8 mouse cellular contexts compared by ENCODE assay signal in genomic region chr9:44249181-44250146, GRCm38 (mm10). TPM values are rescaled to one million over a fixed set of nuclear protein-coding genes. Genes with fewer than 3 reads are reported as not detected.
DNase-seq lines count a peak whose midpoint lies in the region; ATAC-seq and TF ChIP-seq lines count a peak whose summit lies in the region.

No protein-coding gene starts in this region.

- peak; percentile 82 to 90 for DNase-seq in adrenal gland, postnatal 36 days
- peak; percentile 63 to 69 for DNase-seq in layer of hippocampus, adult 8-10 months (ENCODE audit: low spot score in 2 of 2)
- peak; percentile 71 for DNase-seq in lung, postnatal 0 days (ENCODE audit: low spot score)
- DNase-seq in ovary, postnatal 36 days (ENCODE audit: low spot score): peak; percentile 73
- peak; percentile 87 to 90 for DNase-seq in thymus, postnatal 36 days

- no peak overlapping the region for H3K9ac ChIP-seq in ES-Bruce4 (ENCODE audit: low read depth, poor library complexity, severe bottlenecking)
- no peak overlapping the region for H3K9ac ChIP-seq in forebrain, embryonic 15.5 days (replicated peaks)
- no peak overlapping the region for H3K9ac ChIP-seq in lung, postnatal 0 days (replicated peaks; ENCODE audit: low read depth)

- peak; percentile 62 for TF ChIP-seq CTCF in ES-Bruce4 (IDR thresholded peaks at IDR 0.05; ENCODE audit: low read depth, low read length)
- TF ChIP-seq CTCF in lung, postnatal 0 days (IDR thresholded peaks at IDR 0.05): peak; percentile 80

- H3K4me1 ChIP-seq in ES-Bruce4 (ENCODE audit: control insufficient read depth, insufficient read depth, low read length): peaks cover 2% of the 10 kb centered on the region
- peaks cover 27% of the 10 kb centered on the region for H3K4me1 ChIP-seq in forebrain, embryonic 15.5 days
- H3K4me1 ChIP-seq in lung, postnatal 0 days (ENCODE audit: insufficient read depth, low read depth, low read length): no peaks in the 10 kb centered on the region

- 0 out of 2 replicates have a peak, but pooled peaks have one; percentile 11 for TF ChIP-seq EP300 in ES-Bruce4 (IDR thresholded peaks at IDR 0.05; ENCODE audit: insufficient read depth, low read depth, low read length)
- TF ChIP-seq EP300 in lung, postnatal 0 days (IDR thresholded peaks at IDR 0.05): no peak

- no peak overlapping the region for H3K27ac ChIP-seq in ES-Bruce4 (ENCODE audit: insufficient read depth, low read length)
- H3K27ac ChIP-seq in forebrain, embryonic 15.5 days (replicated peaks): no peak overlapping the region
- H3K27ac ChIP-seq in lung, postnatal 0 days (ENCODE audit: low read length): no peak overlapping the region

- no peaks in the 10 kb centered on the region for H3K36me3 ChIP-seq in ES-Bruce4 (ENCODE audit: control insufficient read depth, insufficient read depth, low read length, poor library complexity, severe bottlenecking)
- H3K36me3 ChIP-seq in forebrain, embryonic 15.5 days: no peaks in the 10 kb centered on the region
- peaks cover 5% of the 10 kb centered on the region; the same call in 1 of the 2 replicates for H3K36me3 ChIP-seq in lung, postnatal 0 days (ENCODE audit: insufficient read depth, low read length)

- peak; percentile 64; the same call in 1 of the 2 replicates for ATAC-seq in forebrain, embryonic 15.5 days (replicated peaks)
- ATAC-seq in hematopoietic stem cell, adult 5-6 weeks (replicated peaks in 1 of 2; ENCODE audit: insufficient read depth in 1 of 2, low FRiP score in 2 of 2, low TSS enrichment in 1 of 2, low read depth in 1 of 2, poor library complexity in 2 of 2, severe bottlenecking in 2 of 2): peak; percentile 85 to 89
- peak; percentile 89 for ATAC-seq in lung, postnatal 0 days

- no peaks in the 10 kb centered on the region for H3K27me3 ChIP-seq in ES-Bruce4 (ENCODE audit: control insufficient read depth, insufficient read depth, low read length, poor library complexity, severe bottlenecking)
- no peaks in the 10 kb centered on the region for H3K27me3 ChIP-seq in forebrain, embryonic 15.5 days
- no peaks in the 10 kb centered on the region for H3K27me3 ChIP-seq in lung, postnatal 0 days (replicated peaks; ENCODE audit: insufficient read depth, low read length)

- no peak overlapping the region for H3K4me2 ChIP-seq in forebrain, embryonic 15.5 days (replicated peaks)
- 0 out of 2 replicates have a peak overlapping the region, but pooled peaks have one; percentile 14 for H3K4me2 ChIP-seq in lung, postnatal 0 days (replicated peaks; ENCODE audit: low read depth, low read length)

- no peaks in the 10 kb centered on the region for H3K9me3 ChIP-seq in ES-Bruce4 (replicated peaks; ENCODE audit: control insufficient read depth, insufficient read depth, low read length, poor library complexity, severe bottlenecking)
- H3K9me3 ChIP-seq in forebrain, embryonic 15.5 days: no peaks in the 10 kb centered on the region
- H3K9me3 ChIP-seq in lung, postnatal 0 days (ENCODE audit: low read length): no peaks in the 10 kb centered on the region

- peak overlapping the region; percentile 6; the same call in 1 of the 2 replicates for H3K4me3 ChIP-seq in ES-Bruce4 (ENCODE audit: low read depth, low read length)
- no peak overlapping the region for H3K4me3 ChIP-seq in forebrain, embryonic 15.5 days
- H3K4me3 ChIP-seq in lung, postnatal 0 days (ENCODE audit: low read depth, low read length): no peak overlapping the region

- 46% methylated on average over 26 of the region's 26 CpGs for WGBS in forebrain, embryonic 15.5 days
- 42% methylated on average over 26 of the region's 26 CpGs for WGBS in lung, postnatal 0 days

- TF ChIP-seq POLR2A in ES-Bruce4 (IDR thresholded peaks at IDR 0.05; ENCODE audit: insufficient read depth, low read length): no peak

RNA-seq across cellular contexts. Expression of gene Pdzd3, which starts 1.8 kb away (rescaled TPM):
- not detected in 2 replicates for polyA plus RNA-seq in ES-Bruce4 (2011; ENCODE audit: insufficient read depth, insufficient read length, low read depth, missing spikeins)
- not detected for total RNA-seq in adrenal gland, postnatal 36 days (2021)
- 0.59 and 0.61 TPM in 2 replicates for polyA plus RNA-seq in forebrain, embryonic 15.5 days (2015; fragmentation: Nextera tagmentation; extraction: Ambion mirVana)
- 0.35 TPM in 1 of 2 replicates, not detected in the other for total RNA-seq in hematopoietic stem cell, adult 5-6 weeks (2017)
- 1 to 10 TPM in 3 of 4 experiments, under 1 TPM in 1; 0.49 to 2.0 (median 1.1) TPM for total RNA-seq in layer of hippocampus, adult 8-10 months (2022)
- polyA plus RNA-seq in lung, postnatal 0 days (2015; fragmentation: Nextera tagmentation; extraction: Ambion mirVana): 0.13 TPM in 1 of 2 replicates, not detected in the other

RNA-seq across cellular contexts. Expression of gene Ccdc153, which starts 9.0 kb away (rescaled TPM):
- not detected in 2 replicates for polyA plus RNA-seq in ES-Bruce4 (2011; ENCODE audit: insufficient read depth, insufficient read length, low read depth, missing spikeins)
- total RNA-seq in adrenal gland, postnatal 36 days (2021): 1 to 10 TPM; 2.3 to 3.3 TPM
- 0.32 TPM in 1 of 2 replicates, not detected in the other for polyA plus RNA-seq in forebrain, embryonic 15.5 days (2015; fragmentation: Nextera tagmentation; extraction: Ambion mirVana)
- not detected in 2 replicates for total RNA-seq in hematopoietic stem cell, adult 5-6 weeks (2017)
- total RNA-seq in layer of hippocampus, adult 8-10 months (2022): 10 to 100 TPM in 1 of 4 experiments, 1 to 10 TPM in 3; 2.4 to 10.2 (median 4.0) TPM
- 59.6 and 60.0 TPM in 2 replicates for polyA plus RNA-seq in lung, postnatal 0 days (2015; fragmentation: Nextera tagmentation; extraction: Ambion mirVana)

RNA-seq across cellular contexts. Expression of gene Cbl, which starts 15.6 kb away (rescaled TPM):
- polyA plus RNA-seq in ES-Bruce4 (2011; ENCODE audit: insufficient read depth, insufficient read length, low read depth, missing spikeins): 58.8 and 62.0 TPM in 2 replicates
- 10 to 100 TPM; 28.9 to 40.5 TPM for total RNA-seq in adrenal gland, postnatal 36 days (2021)
- 25.7 and 26.4 TPM in 2 replicates for polyA plus RNA-seq in forebrain, embryonic 15.5 days (2015; fragmentation: Nextera tagmentation; extraction: Ambion mirVana)
- 19.6 and 35.0 TPM in 2 replicates for total RNA-seq in hematopoietic stem cell, adult 5-6 weeks (2017)
- total RNA-seq in layer of hippocampus, adult 8-10 months (2022): 10 to 100 TPM; 58.7 to 75.3 (median 65.0) TPM
- polyA plus RNA-seq in lung, postnatal 0 days (2015; fragmentation: Nextera tagmentation; extraction: Ambion mirVana): 6.8 and 9.3 TPM in 2 replicates

RNA-seq across cellular contexts. Expression of gene Nlrx1, which starts 18.9 kb away (rescaled TPM):
- polyA plus RNA-seq in ES-Bruce4 (2011; ENCODE audit: insufficient read depth, insufficient read length, low read depth, missing spikeins): 1.6 and 2.3 TPM in 2 replicates
- total RNA-seq in adrenal gland, postnatal 36 days (2021): 10 to 100 TPM; 14.9 to 32.2 TPM
- 4.5 and 5.2 TPM in 2 replicates for polyA plus RNA-seq in forebrain, embryonic 15.5 days (2015; fragmentation: Nextera tagmentation; extraction: Ambion mirVana)
- 2.1 and 6.6 TPM in 2 replicates for total RNA-seq in hematopoietic stem cell, adult 5-6 weeks (2017)
- total RNA-seq in layer of hippocampus, adult 8-10 months (2022): 10 to 100 TPM in 3 of 4 experiments, 1 to 10 TPM in 1; 8.7 to 13.1 (median 10.5) TPM
- 9.4 and 10.1 TPM in 2 replicates for polyA plus RNA-seq in lung, postnatal 0 days (2015; fragmentation: Nextera tagmentation; extraction: Ambion mirVana)

RNA-seq across cellular contexts. Expression of gene Abcg4, which starts 39.0 kb away (rescaled TPM):
- polyA plus RNA-seq in ES-Bruce4 (2011; ENCODE audit: insufficient read depth, insufficient read length, low read depth, missing spikeins): 0.62 and 1.3 TPM in 2 replicates
- 10 to 100 TPM; 28.2 to 32.6 TPM for total RNA-seq in adrenal gland, postnatal 36 days (2021)
- polyA plus RNA-seq in forebrain, embryonic 15.5 days (2015; fragmentation: Nextera tagmentation; extraction: Ambion mirVana): 14.2 and 15.6 TPM in 2 replicates
- total RNA-seq in hematopoietic stem cell, adult 5-6 weeks (2017): 0.99 and 2.5 TPM in 2 replicates
- total RNA-seq in layer of hippocampus, adult 8-10 months (2022): 10 to 100 TPM; 69.2 to 77.6 (median 71.1) TPM
- 0.47 and 0.63 TPM in 2 replicates for polyA plus RNA-seq in lung, postnatal 0 days (2015; fragmentation: Nextera tagmentation; extraction: Ambion mirVana)
